Mouse (Mus musculus): ENCODE data around the gene Adamts18. TPM values are rescaled to one million over a fixed set of nuclear protein-coding genes. Genes with fewer than 3 reads are reported as not detected.

Gene Adamts18
- total RNA-seq, 2 experiments from 2014 or later = 1.3 to 1.9 TPM

GRCm38 (mm10) chr8:113691622-113692343 lies 156.8 kb downstream of the Adamts18 start:
- no peak for DNase-seq (ENCODE audit: low spot score in 2 of 2)
- no peak overlapping the region for H3K27ac ChIP-seq
- no peak overlapping the region for H3K4me3 ChIP-seq
- no peak for TF ChIP-seq CTCF (conservative IDR thresholded peaks at IDR 0.05)

GRCm38 (mm10) chr8:113688543-113688915 lies 160.0 kb downstream of the Adamts18 start:
- Histone ChIP-seq H3K4me3 (no peak overlapping the region), H3K27ac (no peak overlapping the region)
- DNase-seq (ENCODE audit: low spot score in 2 of 2) = no peak
- no peak for TF ChIP-seq CTCF (conservative IDR thresholded peaks at IDR 0.05)

GRCm38 (mm10) chr8:113687889-113688542 lies 160.5 kb downstream of the Adamts18 start:
- no peak for DNase-seq (ENCODE audit: low spot score in 2 of 2)
- peak overlapping the region; percentile 6; the same call in 1 of the 2 replicates for H3K4me3 ChIP-seq
- H3K27ac ChIP-seq = no peak overlapping the region
- TF ChIP-seq CTCF (conservative IDR thresholded peaks at IDR 0.05) = no peak

GRCm38 (mm10) chr8:113679361-113679760 lies 169.2 kb downstream of the Adamts18 start:
- TF ChIP-seq CTCF (conservative IDR thresholded peaks at IDR 0.05) = no peak
- Histone ChIP-seq H3K4me3 (no peak overlapping the region), H3K27ac (no peak overlapping the region)
- DNase-seq (ENCODE audit: low spot score in 2 of 2) = no peak

- H3K27ac ChIP-seq = no peak overlapping the region
- no peak overlapping the region for H3K4me3 ChIP-seq
- TF ChIP-seq CTCF (conservative IDR thresholded peaks at IDR 0.05) = no peak
- no peak for DNase-seq (ENCODE audit: low spot score in 2 of 2)
Measured at GRCm38 (mm10) chr8:113676811-113677210, 171.7 kb downstream of the Adamts18 start.

GRCm38 (mm10) chr8:113675281-113675680 lies 173.3 kb downstream of the Adamts18 start:
- Histone ChIP-seq H3K4me3 (no peak overlapping the region), H3K27ac (no peak overlapping the region)
- no peak for DNase-seq (ENCODE audit: low spot score in 2 of 2)
- TF ChIP-seq CTCF (conservative IDR thresholded peaks at IDR 0.05) = no peak

GRCm38 (mm10) chr8:113674611-113675010 lies 173.9 kb downstream of the Adamts18 start:
- Histone ChIP-seq H3K4me3 (no peak overlapping the region), H3K27ac (no peak overlapping the region)
- TF ChIP-seq CTCF (conservative IDR thresholded peaks at IDR 0.05) = no peak
- no peak for DNase-seq (ENCODE audit: low spot score in 2 of 2)

GRCm38 (mm10) chr8:113673300-113673699 lies 175.2 kb downstream of the Adamts18 start:
- Histone ChIP-seq H3K27ac (no peak overlapping the region), H3K4me3 (no peak overlapping the region)
- TF ChIP-seq CTCF (conservative IDR thresholded peaks at IDR 0.05) = no peak
- DNase-seq (ENCODE audit: low spot score in 2 of 2) = no peak

- no peak overlapping the region for H3K27ac ChIP-seq
- TF ChIP-seq CTCF (conservative IDR thresholded peaks at IDR 0.05) = no peak
- DNase-seq (ENCODE audit: low spot score in 2 of 2) = no peak
- no peak overlapping the region for H3K4me3 ChIP-seq
Measured at GRCm38 (mm10) chr8:113672599-113673255, 175.8 kb downstream of the Adamts18 start.

GRCm38 (mm10) chr8:113669924-113670323 lies 178.6 kb downstream of the Adamts18 start:
- Histone ChIP-seq H3K4me3 (no peak overlapping the region), H3K27ac (no peak overlapping the region)
- no peak for DNase-seq (ENCODE audit: low spot score in 2 of 2)
- TF ChIP-seq CTCF (conservative IDR thresholded peaks at IDR 0.05) = no peak

- H3K27ac ChIP-seq = no peak overlapping the region
- no peak overlapping the region for H3K4me3 ChIP-seq
- no peak for DNase-seq (ENCODE audit: low spot score in 2 of 2)
- TF ChIP-seq CTCF (conservative IDR thresholded peaks at IDR 0.05) = no peak
Measured at GRCm38 (mm10) chr8:113666714-113667432, 181.7 kb downstream of the Adamts18 start.

GRCm38 (mm10) chr8:113665951-113666350 lies 182.6 kb downstream of the Adamts18 start:
- H3K27ac ChIP-seq = no peak overlapping the region
- TF ChIP-seq CTCF (conservative IDR thresholded peaks at IDR 0.05) = no peak
- DNase-seq (ENCODE audit: low spot score in 2 of 2) = no peak
- H3K4me3 ChIP-seq = no peak overlapping the region

- no peak for TF ChIP-seq CTCF (conservative IDR thresholded peaks at IDR 0.05)
- Histone ChIP-seq H3K27ac (no peak overlapping the region), H3K4me3 (no peak overlapping the region)
- no peak for DNase-seq (ENCODE audit: low spot score in 2 of 2)
Measured at GRCm38 (mm10) chr8:113665036-113665435, 183.5 kb downstream of the Adamts18 start.

All from layer of hippocampus, adult 2 months (tissue).